Mouse (Mus musculus): ENCODE measurements around the gene Pifo. TPM values are rescaled to one million over a fixed set of nuclear protein-coding genes. Genes with fewer than 3 reads are reported as not detected.

The Pifo gene
- polyA plus RNA-seq, 1 experiment = 4.6 TPM

DNA sequence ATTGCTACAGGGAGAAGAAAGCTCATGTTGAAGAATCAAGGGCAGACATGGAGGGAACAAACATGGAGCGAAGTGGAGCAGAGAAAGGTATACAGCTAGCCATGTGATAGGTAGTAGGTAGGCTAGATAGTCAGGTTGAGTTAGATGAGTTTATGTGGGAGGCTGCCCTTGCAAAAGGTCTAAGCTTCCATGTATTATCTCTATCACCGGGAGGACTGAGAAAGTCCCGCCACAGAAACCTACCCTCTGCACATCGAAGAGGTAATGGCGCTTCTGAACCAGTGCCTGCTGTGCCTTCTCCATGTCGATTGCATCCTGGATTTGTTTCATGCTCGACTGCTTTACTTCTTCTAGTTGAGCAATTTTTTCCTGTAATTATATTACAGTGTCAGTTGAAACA lies 63.1 kb downstream of the Pifo start:
- TF ChIP-seq POLR2A (IDR thresholded peaks at IDR 0.05; ENCODE audit: borderline replicate concordance, extremely low read depth, insufficient read depth, insufficient read length, poor library complexity, severe bottlenecking) (no peak), CTCF (IDR thresholded peaks at IDR 0.05; ENCODE audit: borderline replicate concordance, extremely low read depth, insufficient read depth, insufficient read length) (no peak)
- DNase-seq (ENCODE audit: low read depth) = no peak

Other genes starting within 250 kb of the Pifo start
- 29.6 and 32.7 TPM in 2 replicates for gene Rap1a, start 213.3 kb downstream of the Pifo start, polyA plus RNA-seq (2012; rRNA removed)
- 0.16 and 0.25 TPM in 2 replicates for gene Adora3, start 143.8 kb downstream of the Pifo start, polyA plus RNA-seq (2012; rRNA removed)
- 0.11 TPM in 2 replicates for gene Tmigd3, start 143.7 kb downstream of the Pifo start, polyA plus RNA-seq (2012; rRNA removed)
- gene I830077J02Rik, start 82.0 kb downstream of the Pifo start, polyA plus RNA-seq (2012; rRNA removed) = 0.34 and 0.68 TPM in 2 replicates
- 61.6 and 79.6 TPM in 2 replicates for gene Wdr77, start 55.3 kb downstream of the Pifo start, polyA plus RNA-seq (2012; rRNA removed)
- 237 and 266 TPM in 2 replicates for gene Atp5f1, start 54.5 kb downstream of the Pifo start, polyA plus RNA-seq (2012; rRNA removed)
- 11.6 and 13.6 TPM in 2 replicates for gene Ovgp1, start 40.9 kb downstream of the Pifo start, polyA plus RNA-seq (2012; rRNA removed)
- gene Chil5, start 18.2 kb upstream of the Pifo start, polyA plus RNA-seq (2012; rRNA removed) = not detected in 2 replicates
- gene Chia1, start 98.6 kb upstream of the Pifo start, polyA plus RNA-seq (2012; rRNA removed) = 1.5 and 1.6 TPM in 2 replicates
- 0.05 TPM in 1 of 2 replicates, not detected in the other for gene Chil3, start 152.9 kb upstream of the Pifo start, polyA plus RNA-seq (2012; rRNA removed)
- not detected in 2 replicates for gene Chil4, start 204.9 kb upstream of the Pifo start, polyA plus RNA-seq (2012; rRNA removed)

Data from brain, embryonic 14.5 days (tissue).